Mouse (Mus musculus) retina, embryonic 14.5 days (tissue): ENCODE measurements around the gene Srgap3.
"Not testable (repeated sequence)": the region's sequence is repeated elsewhere in the genome, so short reads cannot be mapped to it uniquely, and the experiment has no call there.

ENCODE experiments used
- DNase-seq: peaks from one replicate; pipeline ENCODE4 v3.0.0-alpha.2; 2015; ENCODE audit warnings: low spot score

Srgap3 gene

GRCm38 (mm10) chr6:112738924-112739323 is 208.1 kb downstream of the Srgap3 start:
- DNase-seq = no peak

- DNase-seq = no peak
These were observed 210.6 kb downstream of the Srgap3 start for GRCm38 (mm10) chr6:112736471-112736870.

- DNase-seq = no peak
These were observed 212.0 kb downstream of the Srgap3 start for GRCm38 (mm10) chr6:112735054-112735453.

- no peak for DNase-seq
These were observed 213.1 kb downstream of the Srgap3 start for GRCm38 (mm10) chr6:112733942-112734341.

GRCm38 (mm10) chr6:112732434-112732833 is 214.6 kb downstream of the Srgap3 start:
- DNase-seq = no peak

GRCm38 (mm10) chr6:112731386-112731785 is 215.7 kb downstream of the Srgap3 start:
- DNase-seq = no peak

GRCm38 (mm10) chr6:112728760-112729422 is 218.2 kb downstream of the Srgap3 start:
- DNase-seq = peak; percentile 68

- DNase-seq = no peak
These were observed 221.6 kb downstream of the Srgap3 start for GRCm38 (mm10) chr6:112725468-112725867.

- no peak for DNase-seq
These were observed 226.5 kb downstream of the Srgap3 start for GRCm38 (mm10) chr6:112720409-112721080.

GRCm38 (mm10) chr6:112719983-112720382 is 227.1 kb downstream of the Srgap3 start:
- no peak for DNase-seq

- peak; percentile 64 for DNase-seq
These were observed 229.9 kb downstream of the Srgap3 start for GRCm38 (mm10) chr6:112717168-112717567.

- no peak for DNase-seq
These were observed 233.1 kb downstream of the Srgap3 start for GRCm38 (mm10) chr6:112713951-112714350.

GRCm38 (mm10) chr6:112702296-112702695 is 244.8 kb downstream of the Srgap3 start:
- DNase-seq = not testable (repeated sequence)

GRCm38 (mm10) chr6:112700392-112700791 is 246.7 kb downstream of the Srgap3 start:
- DNase-seq = peak; percentile 81

GRCm38 (mm10) chr6:112699115-112699514 is 248.0 kb downstream of the Srgap3 start:
- no peak for DNase-seq

- peak; percentile 85 for DNase-seq
These were observed 250.8 kb downstream of the Srgap3 start, which contains the start of gene Rad18 for GRCm38 (mm10) chr6:112696056-112696950. Rad18 (minus strand) TSS chr6:112696686.

- no peak for DNase-seq
These were observed 252.6 kb downstream of the Srgap3 start for GRCm38 (mm10) chr6:112694492-112694891.

GRCm38 (mm10) chr6:112691523-112691922 is 255.5 kb downstream of the Srgap3 start:
- DNase-seq = no peak

- DNase-seq = no peak
These were observed 259.0 kb downstream of the Srgap3 start for GRCm38 (mm10) chr6:112688033-112688432.

GRCm38 (mm10) chr6:112686485-112686884 is 260.6 kb downstream of the Srgap3 start:
- no peak for DNase-seq

- no peak for DNase-seq
These were observed 263.0 kb downstream of the Srgap3 start for GRCm38 (mm10) chr6:112684065-112684464.
